Mouse (Mus musculus) heart, embryonic 12.5 days (tissue): ENCODE results near the gene Efhd1. TPM values are rescaled to one million over a fixed set of nuclear protein-coding genes. Genes with fewer than 3 reads are reported as not detected.

Experiments
- ATAC-seq: fragments of 200-750 bp; cut with Nextera tagmentation; 2 replicates; pipeline ENCODE4 v1.8.0; 2017; ENCODE audit warnings: moderate TSS enrichment, moderate library complexity; ENCODE audit not compliant: insufficient number of reproducible peaks, low FRiP score
- H3K27ac ChIP-seq: fragments of 300-500 bp; sonication (generic); 2 replicates; pipeline ENCODE4 v1.5.1; 2016; ENCODE audit warnings: mild to moderate bottlenecking, moderate library complexity; ENCODE audit not compliant: poor library complexity, severe bottlenecking
- H3K27me3 ChIP-seq: fragments of 300-500 bp; sonication (generic); replicated peaks from 2 replicates; pipeline ENCODE4 v1.6.1; 2016; ENCODE audit warnings: mild to moderate bottlenecking, moderate library complexity
- H3K36me3 ChIP-seq: fragments of 300-500 bp; sonication (generic); 2 replicates; pipeline ENCODE4 v1.6.1; 2016; ENCODE audit warnings: mild to moderate bottlenecking, moderate library complexity
- H3K4me1 ChIP-seq: fragments of 300-500 bp; sonication (generic); replicated peaks from 2 replicates; pipeline ENCODE4 v1.6.1; 2016; ENCODE audit warnings: mild to moderate bottlenecking
- H3K4me2 ChIP-seq: fragments of 300-500 bp; sonication (generic); 2 replicates; pipeline ENCODE4 v1.6.1; 2016; ENCODE audit warnings: mild to moderate bottlenecking, moderate library complexity
- H3K4me3 ChIP-seq: fragments of 300-500 bp; sonication (generic); 2 replicates; pipeline ENCODE4 v1.5.1; 2016; ENCODE audit warnings: mild to moderate bottlenecking
- H3K9ac ChIP-seq: fragments of 300-500 bp; sonication (generic); 2 replicates; pipeline ENCODE4 v1.6.1; 2016; ENCODE audit warnings: mild to moderate bottlenecking, moderate library complexity
- H3K9me3 ChIP-seq: fragments of 300-500 bp; sonication (generic); replicated peaks from 2 replicates; pipeline ENCODE4 v1.6.1; 2016; ENCODE audit warnings: mild to moderate bottlenecking, moderate library complexity
- WGBS: fragments of 180-500 bp; shearing (Covaris S2); methylation state at CpG from one replicate; pipeline ENCODE4 v1.1.7; 2016; 5-methylcytosine and 5-hydroxymethylcytosine counted together
- polyA plus RNA-seq: library from polyadenylated mRNA; unstranded; fragments of >200 nt; fragmentation: Nextera tagmentation; extraction: Ambion mirVana; gene quantifications from 2 replicates; pipeline ENCODE4 v1.2.1, GENCODE M21; 2016

Efhd1 gene
- polyA plus RNA-seq, 1 experiment from 2014 or later = 0.47 TPM

DNA sequence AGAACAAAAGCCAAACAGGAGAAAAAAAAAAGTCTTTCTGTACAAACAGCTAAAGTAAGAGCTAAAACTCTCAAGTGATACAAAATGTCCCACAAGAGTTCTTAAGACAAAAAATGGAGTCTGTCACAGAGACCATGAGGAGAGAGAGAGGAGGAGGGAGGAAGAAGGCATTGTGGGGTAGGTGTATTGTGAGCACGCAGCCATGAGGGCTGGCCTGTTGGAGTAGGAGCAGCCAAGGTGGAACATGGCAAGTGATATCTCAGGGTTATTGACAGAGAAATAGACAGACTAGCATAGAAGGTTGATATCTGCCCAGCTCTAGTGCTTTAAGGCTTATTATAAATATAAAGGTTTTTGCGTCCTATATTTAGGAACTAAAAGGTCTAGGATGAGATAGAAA is 48.5 kb downstream of the Efhd1 start:
- Histone ChIP-seq H3K27me3 (no peaks in the 10 kb centered on the region), H3K36me3 (no peaks in the 10 kb centered on the region), H3K4me2 (no peak overlapping the region), H3K4me3 (no peak overlapping the region), H3K9ac (no peak overlapping the region), H3K4me1 (no peaks in the 10 kb centered on the region), H3K9me3 (no peaks in the 10 kb centered on the region), H3K27ac (no peak overlapping the region)
- no peak for ATAC-seq
- WGBS = 82% methylated on average over 2 of the region's 2 CpGs

DNA sequence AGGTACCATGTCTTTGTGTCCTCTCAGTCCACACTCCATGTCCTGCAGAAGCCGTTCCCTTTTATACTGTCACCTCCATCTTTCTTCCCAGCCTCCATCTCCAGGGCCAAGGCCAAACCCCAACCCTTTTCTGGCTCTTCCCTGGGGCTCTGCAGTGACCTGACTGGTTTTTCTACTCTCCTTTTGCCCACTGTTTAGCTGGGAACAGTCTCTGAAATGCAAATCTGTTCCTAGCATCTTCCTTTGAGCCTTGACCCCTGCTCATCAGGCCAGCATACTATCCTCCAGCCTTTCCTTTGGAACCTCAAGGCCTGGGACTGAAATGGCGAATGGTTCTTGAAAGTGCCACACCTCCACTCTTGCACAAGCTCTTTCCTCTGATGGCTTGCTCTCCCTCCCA is 49.0 kb downstream of the Efhd1 start:
- H3K4me2 ChIP-seq = no peak overlapping the region
- WGBS = 88% methylated on average over 2 of the region's 2 CpGs

DNA sequence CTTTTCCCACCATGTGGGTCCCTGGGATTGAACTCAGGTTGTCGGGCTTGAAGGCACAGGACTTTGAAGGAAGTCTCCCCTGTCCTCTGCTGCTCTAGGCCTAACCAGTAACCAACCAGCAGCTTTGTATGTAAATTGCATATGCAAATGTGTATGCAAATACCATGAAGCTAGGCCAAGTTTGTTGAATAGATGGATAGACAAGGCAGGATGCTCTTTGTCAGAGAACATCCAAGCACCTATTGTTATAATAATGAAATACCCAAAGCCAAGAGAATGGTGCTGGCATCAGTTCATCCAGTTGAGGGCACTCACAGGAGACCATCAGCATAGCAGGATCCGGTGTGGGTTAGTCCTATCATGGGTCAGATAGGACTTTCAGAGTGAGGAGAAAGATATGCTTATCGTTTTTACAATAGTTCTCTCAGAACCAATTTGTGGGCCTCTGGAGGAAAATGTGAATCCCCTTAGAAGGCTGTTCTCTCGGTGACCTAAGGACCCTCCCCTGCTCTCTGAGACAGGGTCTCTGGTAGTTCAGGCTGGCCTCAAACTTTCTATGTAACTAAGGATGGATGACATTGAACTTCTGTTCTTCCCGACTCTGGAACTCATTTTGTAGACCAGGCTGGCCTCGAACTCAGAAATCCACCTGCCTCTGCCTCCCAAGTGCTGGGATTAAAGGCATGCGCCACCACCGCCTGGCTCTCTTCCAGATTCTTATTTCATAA is 49.8 kb downstream of the Efhd1 start:
- 0 out of 2 replicates have a peak, but pooled peaks cover under 1% of the 10 kb centered on the region for H3K9me3 ChIP-seq
- no peaks in the 10 kb centered on the region for H3K27me3 ChIP-seq
- no peak overlapping the region for H3K27ac ChIP-seq
- H3K9ac ChIP-seq = no peak overlapping the region
- 73% methylated on average over 8 of the region's 8 CpGs for WGBS
- H3K36me3 ChIP-seq = no peaks in the 10 kb centered on the region
- no peak for ATAC-seq
- H3K4me1 ChIP-seq = no peaks in the 10 kb centered on the region
- H3K4me2 ChIP-seq = no peak overlapping the region
- H3K4me3 ChIP-seq = no peak overlapping the region

More for the DNA sequence above, 49.0 kb downstream of the Efhd1 start:
- H3K36me3 ChIP-seq = no peaks in the 10 kb centered on the region
- ATAC-seq = no peak
- no peaks in the 10 kb centered on the region for H3K9me3 ChIP-seq
- no peaks in the 10 kb centered on the region for H3K4me1 ChIP-seq
- H3K9ac ChIP-seq = no peak overlapping the region
- no peak overlapping the region for H3K27ac ChIP-seq
- H3K27me3 ChIP-seq = no peaks in the 10 kb centered on the region
- H3K4me3 ChIP-seq = no peak overlapping the region

DNA sequence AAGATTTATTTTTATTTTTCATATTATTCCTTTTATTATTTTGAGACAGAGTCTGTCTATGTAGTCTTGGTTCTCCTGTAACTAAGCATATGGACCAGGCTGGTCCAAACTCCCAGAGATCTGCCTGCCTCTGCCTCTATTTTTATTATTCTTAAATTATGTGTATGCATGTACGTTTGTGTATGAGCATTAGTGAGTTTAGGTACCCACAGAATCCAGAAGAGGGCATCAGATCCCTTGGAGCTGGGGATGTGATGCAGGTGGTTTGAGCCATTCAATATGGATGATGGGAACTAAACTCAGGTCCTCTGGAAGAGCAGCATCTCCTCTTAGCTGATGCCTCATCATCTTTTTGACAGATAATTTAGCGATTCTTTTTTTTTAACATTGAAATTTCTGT is 51.3 kb downstream of the Efhd1 start:
- Histone ChIP-seq H3K4me1 (no peaks in the 10 kb centered on the region), H3K27ac (no peak overlapping the region), H3K36me3 (no peaks in the 10 kb centered on the region), H3K4me2 (no peak overlapping the region), H3K27me3 (no peaks in the 10 kb centered on the region), H3K9ac (no peak overlapping the region), H3K4me3 (no peak overlapping the region), H3K9me3 (peaks cover 8% of the 10 kb centered on the region; the same call in 1 of the 2 replicates)
- no peak for ATAC-seq
- 84% methylated on average over 2 of the region's 2 CpGs for WGBS

DNA sequence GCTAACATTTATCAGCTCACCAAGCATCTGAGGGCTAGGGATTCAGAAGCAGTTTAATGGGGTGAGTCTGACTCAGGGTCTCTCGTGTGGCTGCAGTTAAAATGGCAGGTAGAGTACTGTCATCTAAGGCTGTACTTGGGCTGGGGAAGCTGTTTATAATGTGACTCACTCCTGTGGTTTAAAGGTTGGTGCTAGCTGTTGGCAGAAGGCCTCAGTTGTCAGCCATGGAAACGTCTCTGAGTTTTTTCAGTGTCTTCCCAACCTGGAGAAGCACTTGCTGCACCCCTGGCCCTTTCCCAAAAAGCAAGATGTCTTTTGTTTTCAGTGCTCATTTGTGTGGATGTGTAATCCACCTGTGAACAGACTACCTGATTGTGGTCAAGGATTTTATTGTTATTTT is 51.7 kb downstream of the Efhd1 start:
- H3K9ac ChIP-seq = no peak overlapping the region
- H3K36me3 ChIP-seq = 0 out of 2 replicates have a peak, but pooled peaks cover under 1% of the 10 kb centered on the region
- no peak overlapping the region for H3K4me3 ChIP-seq
- no peaks in the 10 kb centered on the region for H3K4me1 ChIP-seq
- H3K27me3 ChIP-seq = no peaks in the 10 kb centered on the region
- no peak for ATAC-seq
- peaks cover 10% of the 10 kb centered on the region for H3K9me3 ChIP-seq
- no peak overlapping the region for H3K4me2 ChIP-seq
- WGBS = 66% methylated on average over 2 of the region's 2 CpGs
- H3K27ac ChIP-seq = no peak overlapping the region

DNA sequence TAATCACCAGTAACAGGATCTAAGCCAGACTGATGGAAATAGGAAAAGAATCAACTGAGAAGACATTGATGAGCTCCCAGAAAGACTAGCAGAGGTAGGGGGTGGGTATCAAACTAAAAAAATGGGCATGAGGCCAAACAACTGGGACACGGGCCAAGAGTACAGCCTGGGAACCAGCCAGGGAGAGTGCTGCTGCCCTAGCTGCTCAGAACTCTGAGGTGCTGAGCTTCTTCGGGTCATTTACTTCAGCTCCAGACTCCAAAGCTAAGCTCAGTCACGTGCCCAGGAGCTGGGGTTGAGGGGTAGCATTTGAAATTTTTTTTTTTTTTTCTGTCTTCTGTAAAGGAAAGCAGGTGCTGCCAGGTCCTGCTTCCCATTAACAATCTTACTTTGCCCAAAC is 52.5 kb downstream of the Efhd1 start:
- H3K27me3 ChIP-seq = no peaks in the 10 kb centered on the region
- peaks cover 14% of the 10 kb centered on the region for H3K9me3 ChIP-seq
- no peak overlapping the region for H3K27ac ChIP-seq
- WGBS = 47% methylated on average over 3 of the region's 3 CpGs
- H3K36me3 ChIP-seq = 0 out of 2 replicates have a peak, but pooled peaks cover 3% of the 10 kb centered on the region
- no peak for ATAC-seq
- no peak overlapping the region for H3K4me2 ChIP-seq
- H3K4me3 ChIP-seq = no peak overlapping the region
- H3K4me1 ChIP-seq = no peaks in the 10 kb centered on the region
- no peak overlapping the region for H3K9ac ChIP-seq

DNA sequence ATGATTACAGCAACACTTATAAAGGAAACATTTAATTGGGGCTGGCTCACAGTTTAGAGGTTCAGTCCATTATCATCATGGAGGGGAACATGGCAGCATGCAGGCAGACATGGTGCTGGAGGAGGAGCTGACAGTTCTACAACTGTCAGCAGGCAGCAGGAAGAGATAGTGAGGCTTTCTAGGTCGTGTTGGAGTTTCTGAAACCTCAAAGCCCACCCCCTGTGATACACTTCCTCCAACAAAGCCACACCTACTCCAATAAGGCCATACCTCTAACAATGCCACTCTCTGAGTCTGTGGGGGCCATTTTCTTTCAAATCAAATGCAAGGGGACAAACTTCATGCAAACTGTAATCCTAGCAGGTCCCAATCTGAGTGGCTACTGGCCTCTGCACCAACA is 56.9 kb downstream of the Efhd1 start:
- H3K9me3 ChIP-seq = peaks cover 14% of the 10 kb centered on the region
- no peak overlapping the region for H3K9ac ChIP-seq
- H3K4me1 ChIP-seq = no peaks in the 10 kb centered on the region
- no peak overlapping the region for H3K4me2 ChIP-seq
- H3K4me3 ChIP-seq = no peak overlapping the region
- no peak overlapping the region for H3K27ac ChIP-seq
- H3K36me3 ChIP-seq = 0 out of 2 replicates have a peak, but pooled peaks cover 3% of the 10 kb centered on the region
- no peaks in the 10 kb centered on the region for H3K27me3 ChIP-seq
- 0% methylated on average over 1 of the region's 1 CpGs for WGBS
- no peak for ATAC-seq

DNA sequence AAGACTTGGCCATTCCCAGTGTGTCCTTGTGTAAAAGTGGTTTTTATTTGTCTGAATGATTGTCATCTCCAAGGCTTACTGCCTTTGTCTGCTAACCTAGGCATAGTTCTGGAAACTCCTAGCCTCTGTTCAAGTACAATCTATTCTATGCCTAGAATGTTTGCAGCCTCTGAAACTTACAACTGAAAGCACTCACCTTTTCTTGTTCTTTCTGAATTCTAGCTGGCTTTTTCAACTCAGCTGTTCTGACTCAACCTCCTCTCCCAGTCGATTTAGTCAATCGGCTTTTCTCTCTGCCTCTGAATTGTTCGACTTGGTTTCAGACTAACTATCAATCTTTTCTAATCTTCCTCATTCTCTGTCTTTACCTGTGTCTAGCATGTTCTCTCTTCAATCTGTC is 58.6 kb downstream of the Efhd1 start:
- 0 out of 2 replicates have a peak, but pooled peaks cover 3% of the 10 kb centered on the region for H3K36me3 ChIP-seq
- no peaks in the 10 kb centered on the region for H3K27me3 ChIP-seq
- no peak overlapping the region for H3K27ac ChIP-seq
- no peak overlapping the region for H3K4me2 ChIP-seq
- WGBS = 84% methylated on average over 3 of the region's 3 CpGs
- H3K4me3 ChIP-seq = no peak overlapping the region
- ATAC-seq = no peak
- no peaks in the 10 kb centered on the region for H3K4me1 ChIP-seq
- H3K9ac ChIP-seq = no peak overlapping the region
- peaks cover 14% of the 10 kb centered on the region for H3K9me3 ChIP-seq

DNA sequence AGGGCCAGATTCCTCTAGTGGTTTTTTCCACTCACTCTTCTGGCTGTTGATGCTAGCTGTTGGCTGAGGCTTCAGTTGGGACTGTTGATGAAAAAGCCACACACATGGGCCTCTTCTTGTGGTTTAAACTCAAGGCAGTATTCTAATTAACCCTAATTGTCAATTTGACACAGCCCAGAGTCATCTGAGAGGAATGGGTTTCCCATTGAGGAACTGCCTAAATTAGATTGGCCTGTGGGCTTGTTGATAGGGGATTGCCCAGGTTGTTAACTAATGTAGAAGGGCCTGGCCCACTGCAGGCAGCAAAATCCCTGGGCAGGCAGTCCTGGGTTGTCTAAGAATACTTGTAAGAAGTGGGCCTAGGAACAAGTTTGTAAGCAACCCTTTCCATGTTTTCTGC is 60.5 kb downstream of the Efhd1 start:
- Histone ChIP-seq H3K4me3 (no peak overlapping the region), H3K36me3 (peaks cover 4% of the 10 kb centered on the region; the same call in 1 of the 2 replicates), H3K9ac (no peak overlapping the region), H3K4me2 (no peak overlapping the region), H3K4me1 (no peaks in the 10 kb centered on the region), H3K27me3 (no peaks in the 10 kb centered on the region), H3K27ac (no peak overlapping the region), H3K9me3 (peaks cover 8% of the 10 kb centered on the region)
- ATAC-seq = no peak

DNA sequence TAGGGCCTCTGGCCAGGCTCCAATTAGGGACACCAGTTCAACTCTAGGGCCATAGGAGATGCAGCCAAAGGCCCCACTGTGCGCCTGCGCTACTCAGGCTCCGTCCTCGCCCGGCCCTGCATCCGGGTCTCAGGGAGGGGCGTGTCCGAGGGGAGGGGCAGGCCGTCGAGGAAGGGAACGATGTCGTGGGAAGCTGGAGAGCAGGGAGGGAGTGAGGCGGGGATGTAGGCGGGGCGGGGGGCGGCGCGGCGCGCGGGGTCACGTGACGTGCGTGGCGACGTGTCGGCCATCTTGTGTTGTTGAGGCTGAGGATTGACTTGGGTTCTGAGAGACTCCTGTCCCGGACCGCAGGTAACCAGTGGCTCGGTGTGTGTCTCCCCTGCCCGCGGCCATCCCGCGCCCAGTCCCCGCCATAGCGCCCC is 62.6 kb downstream of the Efhd1 start, which contains the start of gene Gigyf2:
Gene Gigyf2, plus strand, starts transcription at position 257 of the 422 bp plus-strand sequence.
- under 1% methylated on average over 19 of the region's 36 CpGs for WGBS
- Histone ChIP-seq H3K9ac (peak within 1 kb of the TSS; percentile 98), H3K9me3 (no peaks in the 10 kb centered on the region), H3K36me3 (peaks cover 5% of the 10 kb centered on the region; the same call in 1 of the 2 replicates), H3K4me2 (peak within 1 kb of the TSS; percentile 92), H3K4me1 (no peaks in the 10 kb centered on the region), H3K4me3 (peak within 1 kb of the TSS; percentile 97), H3K27ac (peak within 1 kb of the TSS; percentile 87), H3K27me3 (no peaks in the 10 kb centered on the region)
- peak; percentile 98 for ATAC-seq

DNA sequence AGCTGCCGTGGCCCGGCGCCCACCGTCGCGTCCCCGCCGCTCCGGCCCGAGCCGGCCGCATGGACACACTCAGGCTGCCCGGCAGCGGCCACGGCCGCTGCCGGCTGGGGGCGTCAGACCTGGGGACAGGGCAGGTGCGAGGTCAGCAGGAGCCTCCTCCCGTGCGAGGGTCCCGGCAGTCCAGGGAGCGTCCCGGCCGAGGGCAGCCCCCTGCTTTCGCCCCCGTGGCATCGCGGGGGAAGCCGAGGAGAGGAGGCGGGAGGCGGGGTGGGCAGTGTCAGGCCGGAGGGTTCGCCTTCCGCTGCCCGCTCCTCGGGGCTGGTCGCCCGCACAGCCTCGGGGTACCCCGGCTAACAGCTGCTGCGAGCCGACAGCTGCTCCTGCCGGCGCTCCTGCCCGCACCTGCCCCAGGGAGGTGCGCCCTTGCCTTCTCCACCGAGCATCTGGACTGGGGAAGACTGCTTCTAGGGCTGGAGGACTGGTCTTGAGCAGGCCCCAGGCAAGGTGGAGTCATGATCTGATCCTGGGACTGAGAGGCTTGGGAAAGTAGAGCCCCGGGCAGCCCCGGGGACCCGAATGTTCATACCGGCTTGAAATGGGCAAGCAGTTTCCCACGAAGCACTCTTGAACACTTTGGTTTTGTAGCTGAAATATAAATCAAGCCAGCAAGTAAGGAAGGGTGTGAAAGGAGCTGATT is 63.1 kb downstream of the Efhd1 start:
- Histone ChIP-seq H3K27me3 (no peaks in the 10 kb centered on the region), H3K27ac (peak overlapping the region; percentile 87), H3K9me3 (no peaks in the 10 kb centered on the region), H3K4me2 (peak overlapping the region; percentile 92), H3K4me3 (peak overlapping the region; percentile 97), H3K4me1 (no peaks in the 10 kb centered on the region), H3K36me3 (peaks cover 5% of the 10 kb centered on the region; the same call in 1 of the 2 replicates), H3K9ac (peak overlapping the region; percentile 98)
- under 1% methylated on average over 39 of the region's 53 CpGs for WGBS
- peak; percentile 89 for ATAC-seq
